Mouse (Mus musculus): ENCODE data around the gene Krt16.

DNA sequence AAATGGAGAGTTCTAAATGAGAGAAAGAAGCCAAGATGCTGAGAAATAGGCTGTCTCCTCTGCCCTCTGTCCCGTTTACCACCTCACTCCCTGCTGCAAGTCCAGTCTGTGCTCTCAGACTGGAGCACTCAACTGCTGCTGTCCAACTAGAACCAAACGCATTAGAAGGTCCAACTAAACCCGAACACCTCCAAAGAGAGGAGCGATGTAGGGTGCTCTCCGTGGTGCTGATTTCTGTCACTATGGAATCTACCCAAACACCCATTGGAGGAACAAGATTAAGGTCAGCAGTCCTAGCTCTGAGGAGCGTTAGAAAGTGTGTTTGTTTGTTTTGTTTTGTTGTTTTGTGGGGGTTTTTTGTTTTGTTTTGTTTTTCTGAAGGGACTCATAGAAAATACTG lies 45.3 kb downstream of the Krt16 start:
- no peak for TF ChIP-seq POLR2A (IDR thresholded peaks at IDR 0.05; ENCODE audit: borderline replicate concordance, extremely low read depth, insufficient read depth, insufficient read length, poor library complexity, severe bottlenecking)
- no peak for TF ChIP-seq CTCF (IDR thresholded peaks at IDR 0.05; ENCODE audit: borderline replicate concordance, extremely low read depth, insufficient read depth, insufficient read length)

All from brain, embryonic 14.5 days (tissue).